Mouse (Mus musculus) lung, postnatal 0 days (tissue): Measurements from ENCODE around the gene Lemd2. TPM values are rescaled to one million over a fixed set of nuclear protein-coding genes. Genes with fewer than 3 reads are reported as not detected.

ENCODE experiments used
- ATAC-seq: fragments of 200-750 bp; cut with Nextera tagmentation; 2 replicates; pipeline ENCODE4 v1.8.0; 2017; ENCODE audit warnings: moderate library complexity
- DNase-seq: peaks from one replicate; pipeline ENCODE4 v3.0.0-alpha.2; 2016; ENCODE audit warnings: low spot score
- H3K27ac ChIP-seq: fragments of 300-500 bp; sonication (generic); 2 replicates; pipeline ENCODE4 v1.5.1; 2014; ENCODE audit warnings: antibody characterized with exemption, mild to moderate bottlenecking, low read length, mixed read lengths
- H3K27me3 ChIP-seq: fragments of 300-500 bp; sonication (generic); replicated peaks from 2 replicates; pipeline ENCODE4 v1.6.1; 2014; ENCODE audit warnings: low read length, mixed read lengths; ENCODE audit not compliant: insufficient read depth
- H3K36me3 ChIP-seq: fragments of 300-500 bp; sonication (generic); 2 replicates; pipeline ENCODE4 v1.6.1; 2014; ENCODE audit warnings: low read length, mixed read lengths; ENCODE audit not compliant: insufficient read depth
- H3K4me1 ChIP-seq: fragments of 300-500 bp; sonication (generic); 2 replicates; pipeline ENCODE4 v1.6.1; 2014; ENCODE audit warnings: antibody characterized with exemption, low read depth, low read length, mixed read lengths; ENCODE audit not compliant: insufficient read depth
- H3K4me2 ChIP-seq: fragments of 300-500 bp; sonication (generic); replicated peaks from 2 replicates; pipeline ENCODE4 v1.6.1; 2014; ENCODE audit warnings: low read depth, mild to moderate bottlenecking, low read length, moderate library complexity, mixed read lengths
- H3K4me3 ChIP-seq: fragments of 300-500 bp; sonication (generic); 2 replicates; pipeline ENCODE4 v1.5.1; 2014; ENCODE audit warnings: low read depth, low read length
- H3K9ac ChIP-seq: fragments of 300-500 bp; sonication (generic); replicated peaks from 2 replicates; pipeline ENCODE4 v1.6.1; 2014; ENCODE audit warnings: low read depth, mild to moderate bottlenecking
- H3K9me3 ChIP-seq: fragments of 300-500 bp; sonication (generic); 2 replicates; pipeline ENCODE4 v1.6.1; 2016; ENCODE audit warnings: low read length, mixed read lengths
- CTCF ChIP-seq: IDR thresholded peaks from 2 replicates; pipeline ENCODE4 v1.5.1; 2016; ENCODE audit warnings: antibody characterized with exemption, mild to moderate bottlenecking
- EP300 ChIP-seq: IDR thresholded peaks from 2 replicates; pipeline ENCODE4 v1.6.1; 2016; ENCODE audit warnings: antibody characterized with exemption, mild to moderate bottlenecking, control low read depth
- WGBS: fragments of 180-500 bp; shearing (Covaris S2); extraction: QIAGEN DNeasy Blood & Tissue Kit; methylation state at CpG from one replicate; pipeline ENCODE4 v1.1.7; 2014; 5-methylcytosine and 5-hydroxymethylcytosine counted together
- polyA plus RNA-seq: library from polyadenylated mRNA; unstranded; fragments of >200 nt; fragmentation: Nextera tagmentation; extraction: Ambion mirVana; gene quantifications from 2 replicates; pipeline ENCODE4 v1.2.1, GENCODE M21; 2015

The Lemd2 gene
- polyA plus RNA-seq, 1 experiment from 2014 or later: 13.2 TPM

DNA sequence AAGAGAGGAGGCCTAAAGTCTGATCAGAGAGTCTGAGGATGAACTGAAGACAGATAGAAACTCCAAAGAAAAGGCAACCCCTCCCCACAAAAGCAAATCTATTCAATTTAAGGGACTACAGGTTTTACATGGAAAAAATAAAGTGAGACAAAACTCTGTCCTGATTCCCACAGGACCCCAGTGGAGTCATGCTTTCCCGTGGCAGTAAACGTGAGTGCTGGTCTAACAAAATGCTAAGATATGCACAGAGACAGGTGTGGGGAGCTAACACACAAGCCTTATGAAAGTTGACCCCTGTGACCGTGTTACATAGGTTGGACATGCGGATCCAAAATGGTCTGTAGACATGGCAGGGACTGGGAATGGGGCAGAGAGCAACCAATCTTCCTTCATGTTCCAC lies 27.5 kb downstream of the Lemd2 start:
- H3K4me2 ChIP-seq: no peak overlapping the region
- no peaks in the 10 kb centered on the region for H3K36me3 ChIP-seq
- no peak overlapping the region for H3K4me3 ChIP-seq
- no peaks in the 10 kb centered on the region for H3K27me3 ChIP-seq
- no peak overlapping the region for H3K9ac ChIP-seq
- H3K9me3 ChIP-seq: no peaks in the 10 kb centered on the region
- DNase-seq: no peak
- ATAC-seq: no peak
- no peaks in the 10 kb centered on the region for H3K4me1 ChIP-seq
- TF ChIP-seq CTCF (no peak), EP300 (no peak)
- no peak overlapping the region for H3K27ac ChIP-seq
- 87% methylated on average over 4 of the region's 4 CpGs for WGBS

DNA sequence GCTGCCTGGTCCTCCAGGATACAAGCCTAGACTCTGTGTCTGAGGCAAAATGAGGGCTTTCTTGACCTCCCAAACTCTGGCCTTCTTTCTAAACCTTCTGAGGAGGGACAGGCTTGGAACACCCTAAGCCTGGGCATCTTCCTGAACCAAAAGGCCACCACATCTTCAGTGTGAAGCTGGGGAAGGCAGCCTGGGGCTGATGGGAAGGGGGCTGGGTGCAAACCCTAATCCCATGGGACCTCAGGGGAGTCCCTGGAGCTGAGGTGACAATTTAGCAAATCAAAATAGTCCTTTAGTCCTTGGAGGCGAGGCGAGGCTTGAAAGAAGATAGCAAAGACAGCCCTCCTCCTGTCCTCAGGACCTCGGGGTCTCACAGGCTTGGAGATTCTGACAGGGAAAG lies 28.0 kb downstream of the Lemd2 start:
- Histone ChIP-seq H3K9ac (no peak overlapping the region), H3K27ac (no peak overlapping the region), H3K4me3 (no peak overlapping the region), H3K36me3 (no peaks in the 10 kb centered on the region), H3K27me3 (no peaks in the 10 kb centered on the region), H3K4me1 (no peaks in the 10 kb centered on the region), H3K9me3 (no peaks in the 10 kb centered on the region), H3K4me2 (no peak overlapping the region)
- ATAC-seq (no peak), DNase-seq (no peak)
- no peak for TF ChIP-seq CTCF
- no peak for TF ChIP-seq EP300
- 58% methylated on average over 3 of the region's 3 CpGs for WGBS

DNA sequence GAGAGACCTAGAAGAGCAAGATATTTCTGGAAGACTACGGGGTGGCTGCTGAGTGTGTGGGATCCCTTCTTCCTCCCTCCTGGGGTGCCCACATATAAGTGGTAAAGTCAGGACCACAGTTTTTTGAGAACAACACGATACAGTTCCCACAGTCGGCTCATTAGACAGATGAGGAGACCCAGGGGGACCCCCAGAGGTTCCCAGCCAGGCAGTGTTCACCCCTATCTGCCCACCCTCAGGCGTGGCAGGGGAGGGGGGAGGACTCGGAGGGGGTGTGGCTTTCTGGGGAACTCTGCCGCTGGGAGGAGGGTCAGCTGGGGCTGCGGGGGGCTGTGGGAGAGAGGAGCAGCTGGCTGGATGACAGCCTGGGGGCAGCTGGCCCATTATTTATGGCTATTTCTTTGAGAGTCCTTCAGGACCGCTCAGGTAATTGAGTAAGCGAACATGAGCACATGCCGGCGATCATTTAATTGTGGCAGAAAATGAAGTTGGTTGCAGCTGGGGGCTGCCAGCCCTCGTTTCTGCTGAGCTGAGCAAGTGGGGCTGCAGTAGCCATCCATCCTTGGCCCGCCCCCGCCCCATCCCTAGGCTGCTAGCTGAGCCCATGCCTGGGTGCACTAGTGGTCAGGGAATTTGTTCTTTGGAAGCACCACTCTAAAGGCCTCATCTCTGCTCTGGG lies 28.9 kb downstream of the Lemd2 start:
- WGBS: 31% methylated on average over 14 of the region's 14 CpGs
- H3K9me3 ChIP-seq: no peaks in the 10 kb centered on the region
- no peak overlapping the region for H3K9ac ChIP-seq
- no peak overlapping the region for H3K27ac ChIP-seq
- no peaks in the 10 kb centered on the region for H3K27me3 ChIP-seq
- H3K4me2 ChIP-seq: no peak overlapping the region
- no peak overlapping the region for H3K4me3 ChIP-seq
- TF ChIP-seq EP300 (no peak), CTCF (no peak)
- ATAC-seq (no peak), DNase-seq (no peak)
- no peaks in the 10 kb centered on the region for H3K4me1 ChIP-seq
- no peaks in the 10 kb centered on the region for H3K36me3 ChIP-seq

DNA sequence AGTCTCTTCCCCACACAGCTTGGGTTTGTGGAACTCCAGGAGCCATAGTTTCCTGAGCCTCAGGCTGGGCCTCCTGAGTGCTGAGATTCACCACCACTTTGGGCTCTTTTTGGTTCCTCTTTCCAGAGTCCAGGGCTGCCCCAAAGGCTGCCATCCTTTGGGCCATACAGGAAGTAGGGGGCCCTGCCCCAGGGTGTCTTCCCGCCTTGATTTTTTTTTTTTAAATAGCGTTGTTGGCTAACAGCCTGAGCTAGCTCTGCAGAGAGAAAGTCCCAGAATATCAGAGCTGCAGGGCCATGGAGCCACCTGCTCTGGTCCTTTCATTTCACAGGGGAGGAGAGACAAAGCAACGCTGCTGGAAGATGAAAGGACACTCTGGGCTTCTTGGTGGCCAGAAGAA lies 30.6 kb downstream of the Lemd2 start:
- DNase-seq: no peak

DNA sequence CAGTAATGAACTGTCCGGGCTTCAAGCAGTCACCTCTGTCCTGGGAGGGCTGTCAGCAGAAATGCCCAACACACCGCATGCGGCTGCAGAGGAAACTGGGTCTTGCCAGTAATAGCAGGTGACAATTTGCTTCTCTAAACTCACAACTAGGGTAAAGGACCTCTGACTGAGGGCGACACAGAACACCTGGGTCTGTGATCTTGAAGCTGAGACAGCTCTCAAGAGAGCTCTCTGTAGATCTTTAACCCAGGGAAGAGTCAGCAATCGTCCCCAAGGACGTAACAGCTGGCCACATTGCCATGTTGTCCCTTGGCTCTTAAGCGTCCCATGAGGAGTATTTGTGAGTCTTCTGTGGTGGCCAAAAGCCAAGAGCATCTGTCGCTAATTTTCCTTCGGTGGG lies 31.8 kb downstream of the Lemd2 start:
- TF ChIP-seq CTCF (no peak), EP300 (no peak)
- Histone ChIP-seq H3K9me3 (no peaks in the 10 kb centered on the region), H3K27me3 (no peaks in the 10 kb centered on the region), H3K27ac (no peak overlapping the region), H3K4me2 (no peak overlapping the region), H3K36me3 (no peaks in the 10 kb centered on the region), H3K4me1 (no peaks in the 10 kb centered on the region), H3K4me3 (no peak overlapping the region), H3K9ac (no peak overlapping the region)
- WGBS: 59% methylated on average over 9 of the region's 9 CpGs
- no peak for ATAC-seq
- DNase-seq: no peak

More for the DNA sequence above, 30.6 kb downstream of the Lemd2 start:
- TF ChIP-seq EP300: no peak
- TF ChIP-seq CTCF: no peak
- Histone ChIP-seq H3K9me3 (no peaks in the 10 kb centered on the region), H3K4me2 (no peak overlapping the region), H3K27ac (no peak overlapping the region), H3K9ac (no peak overlapping the region), H3K36me3 (no peaks in the 10 kb centered on the region), H3K4me3 (no peak overlapping the region), H3K4me1 (no peaks in the 10 kb centered on the region), H3K27me3 (no peaks in the 10 kb centered on the region)
- 46% methylated on average over 3 of the region's 3 CpGs for WGBS
- no peak for ATAC-seq

GRCm38 (mm10) chr17:27171121-27171520 lies 33.1 kb downstream of the Lemd2 start:
- no peaks in the 10 kb centered on the region for H3K4me1 ChIP-seq
- no peaks in the 10 kb centered on the region for H3K9me3 ChIP-seq
- no peaks in the 10 kb centered on the region for H3K36me3 ChIP-seq
- DNase-seq (no peak), ATAC-seq (no peak)
- H3K9ac ChIP-seq: no peak overlapping the region
- 52% methylated on average over 5 of the region's 5 CpGs for WGBS
- H3K27me3 ChIP-seq: no peaks in the 10 kb centered on the region
- no peak overlapping the region for H3K4me3 ChIP-seq
- no peak overlapping the region for H3K4me2 ChIP-seq
- no peak overlapping the region for H3K27ac ChIP-seq
- no peak for TF ChIP-seq EP300
- TF ChIP-seq CTCF: no peak
